Mouse (Mus musculus) lung, adult 2 months (tissue): ENCODE results near the gene Atg10.

Source experiments
- CTCF ChIP-seq: fragments of 200-500 bp; IDR thresholded peaks from 2 replicates; pipeline ENCODE4 v1.5.1; 2011; ENCODE audit warnings: mild to moderate bottlenecking, low read length, control low read depth; ENCODE audit not compliant: insufficient read depth
- POLR2A ChIP-seq: fragments of 200-500 bp; IDR thresholded peaks from 2 replicates; pipeline ENCODE4 v1.6.1; 2011; ENCODE audit warnings: low read depth, mild to moderate bottlenecking, control low read depth, low read length, borderline replicate concordance; ENCODE audit errors: extremely low read depth

DNA sequence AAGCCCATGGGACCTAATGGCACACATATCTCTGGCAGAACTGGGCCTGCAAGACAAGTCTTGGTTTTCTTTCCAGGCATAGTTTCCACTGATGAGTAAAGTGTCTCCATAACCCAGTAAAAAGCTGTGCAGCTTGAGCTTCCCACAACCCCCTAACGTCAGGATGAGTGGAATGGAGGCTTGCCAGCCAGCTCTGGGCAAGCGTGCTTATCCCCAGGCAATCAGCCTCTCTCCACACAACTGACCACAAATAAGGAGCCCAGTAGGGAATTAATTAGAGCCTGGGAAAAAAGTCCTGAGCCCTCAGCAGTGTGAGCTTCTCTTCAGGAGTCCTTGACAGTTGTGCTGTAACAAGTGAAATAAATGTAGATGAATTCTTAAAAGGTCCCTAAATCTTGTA, 327.7 kb downstream of the Atg10 start:
- TF ChIP-seq CTCF (no peak), POLR2A (no peak)
